Mouse (Mus musculus) myocyte (in vitro differentiated cells): ENCODE data around the gene Rcor2. TPM values are rescaled to one million over a fixed set of nuclear protein-coding genes. Genes with fewer than 3 reads are reported as not detected.

Experiments
- H3K27me3 ChIP-seq: one replicate; pipeline ENCODE4 v1.6.1; 2011; ENCODE audit not compliant: control insufficient read depth, insufficient read depth, insufficient read length
- H3K36me3 ChIP-seq: one replicate; pipeline ENCODE4 v1.6.1; 2011; ENCODE audit not compliant: control insufficient read depth, insufficient read depth
- H3K4me2 ChIP-seq: one replicate; pipeline ENCODE4 v1.6.1; 2011; ENCODE audit warnings: low read depth, control low read depth
- H3K4me3 ChIP-seq: one replicate; pipeline ENCODE4 v1.5.1; 2011; ENCODE audit warnings: mild to moderate bottlenecking, control low read depth, moderate library complexity
- H3K79me2 ChIP-seq: one replicate; pipeline ENCODE4 v1.6.1; 2011; ENCODE audit not compliant: control insufficient read depth, insufficient read depth
- H3ac ChIP-seq: one replicate; pipeline ENCODE4 v1.6.1; 2011; ENCODE audit not compliant: control insufficient read depth, insufficient read length
- CEBPB ChIP-seq: IDR thresholded peaks from 2 replicates; pipeline ENCODE4 v1.6.1; 2011; ENCODE audit warnings: mild to moderate bottlenecking, moderate library complexity; ENCODE audit not compliant: poor library complexity, insufficient read depth, severe bottlenecking
- E2F4 ChIP-seq: IDR thresholded peaks from one replicate; pipeline ENCODE4 v1.6.1; 2011; ENCODE audit warnings: mild to moderate bottlenecking, control low read depth, moderate library complexity; ENCODE audit not compliant: insufficient read depth
- MAX ChIP-seq: IDR thresholded peaks from one replicate; pipeline ENCODE4 v1.6.1; 2011; ENCODE audit warnings: low read depth, mild to moderate bottlenecking, control low read depth
- MYOD1 ChIP-seq, 3 experiments: IDR thresholded peaks; one replicate each; pipeline ENCODE4 v1.6.1; 2011; ENCODE audit warnings: control low read depth in 2 of 3, low read depth in 2 of 3, mild to moderate bottlenecking in 2 of 3, moderate library complexity in 1 of 3; ENCODE audit not compliant: insufficient read length in 2 of 3, control insufficient read depth in 1 of 3
- MYOG ChIP-seq, 3 experiments: IDR thresholded peaks; one replicate each; pipeline ENCODE4 v1.6.1; 2011; ENCODE audit warnings: control low read depth in 2 of 3, low read depth in 2 of 3, mild to moderate bottlenecking in 2 of 3; ENCODE audit not compliant: insufficient read length in 2 of 3, control insufficient read depth in 1 of 3, insufficient read depth in 1 of 3
- POLR2A ChIP-seq: IDR thresholded peaks from one replicate; pipeline ENCODE4 v1.6.1; 2011; ENCODE audit warnings: low read depth, mild to moderate bottlenecking, control low read depth, moderate library complexity; ENCODE audit not compliant: insufficient read length
- POLR2AphosphoS2 ChIP-seq: IDR thresholded peaks from one replicate; pipeline ENCODE4 v1.6.1; 2011; ENCODE audit warnings: low read depth, control low read depth; ENCODE audit not compliant: insufficient read length
- REST ChIP-seq: IDR thresholded peaks from one replicate; pipeline ENCODE4 v1.6.1; 2011; ENCODE audit warnings: mild to moderate bottlenecking, control low read depth, moderate library complexity; ENCODE audit not compliant: insufficient read depth, insufficient read length
- SRF ChIP-seq: IDR thresholded peaks from one replicate; pipeline ENCODE4 v1.6.1; 2011; ENCODE audit warnings: low read depth; ENCODE audit not compliant: control insufficient read depth, insufficient read length
- TCF12 ChIP-seq: IDR thresholded peaks from one replicate; pipeline ENCODE4 v1.6.1; 2011; ENCODE audit warnings: mild to moderate bottlenecking, control low read depth; ENCODE audit not compliant: poor library complexity, insufficient read depth, severe bottlenecking
- TCF3 ChIP-seq: IDR thresholded peaks from one replicate; pipeline ENCODE4 v1.6.1; 2011; ENCODE audit warnings: low read depth, control low read depth; ENCODE audit not compliant: insufficient read length
- USF1 ChIP-seq: IDR thresholded peaks from one replicate; pipeline ENCODE4 v1.6.1; 2011; ENCODE audit warnings: low read depth, mild to moderate bottlenecking, control low read depth, moderate library complexity
- polyA plus RNA-seq: library from polyadenylated mRNA; unstranded; fragments of >200 nt; fragmentation: generic; extraction: Trizol; gene quantifications from one replicate; pipeline ENCODE4 v1.2.1, GENCODE M21; 2012; ENCODE audit warnings: missing spikeins

Gene Rcor2
- polyA plus RNA-seq, 1 experiment = 34.1 TPM

DNA sequence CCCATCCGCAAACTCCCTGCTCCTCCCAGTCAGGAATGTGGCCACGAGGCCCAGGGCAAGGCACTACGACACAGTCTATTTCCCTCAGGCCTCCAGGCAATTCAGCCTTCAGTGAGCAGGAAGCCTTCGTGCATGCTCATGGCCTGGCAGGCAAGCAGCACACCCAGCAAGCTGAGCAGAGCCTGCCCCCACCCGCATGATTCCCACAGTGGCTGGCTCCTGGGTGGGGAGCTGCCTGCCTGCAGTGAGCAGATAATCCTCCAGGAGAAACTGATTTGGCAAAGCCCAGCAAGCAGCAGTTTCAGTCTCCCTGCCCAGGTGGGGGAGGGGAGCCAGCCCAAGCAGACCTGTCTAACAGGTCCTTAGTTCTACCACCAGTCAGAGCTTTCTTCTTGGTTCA, 43.6 kb downstream of the Rcor2 start:
- TF ChIP-seq MAX (no peak), MYOD1 (IDR thresholded peaks at IDR 0.05; ENCODE audit: control insufficient read depth in 1 of 3, insufficient read length in 2 of 3, low read depth in 2 of 3) (peak in 1 of 3 experiments; percentile 30)
- H3K4me3 ChIP-seq = no peak overlapping the region
- no peaks in the 10 kb centered on the region for H3K27me3 ChIP-seq
- peak overlapping the region; percentile 25 for H3K4me2 ChIP-seq
- no peak overlapping the region for H3ac ChIP-seq
- no peaks in the 10 kb centered on the region for H3K36me3 ChIP-seq
- H3K79me2 ChIP-seq = peaks cover 77% of the 10 kb centered on the region

- H3K27me3 ChIP-seq = no peaks in the 10 kb centered on the region
- peak overlapping the region; percentile 25 for H3K4me2 ChIP-seq
- no peaks in the 10 kb centered on the region for H3K36me3 ChIP-seq
- TF ChIP-seq MAX = no peak
- TF ChIP-seq POLR2A = no peak
- TF ChIP-seq SRF = no peak
- TF ChIP-seq E2F4 = no peak
- no peak for TF ChIP-seq USF1
- no peak for TF ChIP-seq MYOG (IDR thresholded peaks at IDR 0.05; ENCODE audit: control insufficient read depth in 1 of 3, insufficient read depth in 1 of 3, insufficient read length in 2 of 3, low read depth in 2 of 3)
- TF ChIP-seq TCF3 = no peak
- no peak for TF ChIP-seq CEBPB
- TF ChIP-seq REST = no peak
- TF ChIP-seq POLR2AphosphoS2 = no peak
- no peak for TF ChIP-seq TCF12
- peaks cover 77% of the 10 kb centered on the region for H3K79me2 ChIP-seq
- no peak overlapping the region for H3ac ChIP-seq
- H3K4me3 ChIP-seq = no peak overlapping the region
Observed at GRCm38 (mm10) chr19:7311306-7311705, 44.2 kb downstream of the Rcor2 start.

DNA sequence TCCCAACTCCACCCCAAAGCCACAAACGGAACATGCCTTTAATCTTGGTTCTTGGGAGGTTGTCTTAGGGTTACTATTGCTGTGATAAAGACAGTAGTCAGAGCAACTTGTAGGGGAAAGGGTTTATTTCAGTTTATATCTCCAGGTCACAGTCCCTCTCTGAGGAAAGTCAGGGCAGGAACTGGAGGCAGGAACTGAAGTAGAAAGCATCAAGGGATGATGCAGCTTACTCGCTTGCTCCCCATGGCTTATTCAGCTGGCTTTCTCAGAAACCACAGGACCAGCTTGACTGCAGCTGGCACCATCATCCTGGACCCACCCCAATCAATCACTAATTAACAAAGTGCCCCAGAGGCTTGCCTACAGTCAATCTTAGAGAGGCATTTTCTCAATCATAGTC, 46.5 kb downstream of the Rcor2 start:
- H3K4me3 ChIP-seq = no peak overlapping the region
- H3K27me3 ChIP-seq = no peaks in the 10 kb centered on the region
- H3K36me3 ChIP-seq = no peaks in the 10 kb centered on the region
- TF ChIP-seq MYOG (IDR thresholded peaks at IDR 0.05; ENCODE audit: control insufficient read depth in 1 of 3, insufficient read depth in 1 of 3, insufficient read length in 2 of 3, low read depth in 2 of 3) = peak in 1 of 3 experiments; percentile 35
- no peak for TF ChIP-seq REST
- TF ChIP-seq MAX = no peak
- no peak for TF ChIP-seq E2F4
- no peak for TF ChIP-seq CEBPB
- TF ChIP-seq TCF12 = no peak
- peak in 2 of 3 experiments; percentile 21 to 61 for TF ChIP-seq MYOD1 (IDR thresholded peaks at IDR 0.05; ENCODE audit: control insufficient read depth in 1 of 3, insufficient read length in 2 of 3, low read depth in 2 of 3)
- TF ChIP-seq SRF = no peak
- H3K79me2 ChIP-seq = peaks cover 88% of the 10 kb centered on the region
- H3ac ChIP-seq = no peak overlapping the region
- H3K4me2 ChIP-seq = no peak overlapping the region

- Histone ChIP-seq H3K36me3 (no peaks in the 10 kb centered on the region), H3K27me3 (no peaks in the 10 kb centered on the region), H3K79me2 (peaks cover 88% of the 10 kb centered on the region), H3K4me2 (peak overlapping the region; percentile 74), H3ac (no peak overlapping the region), H3K4me3 (no peak overlapping the region)
- TF ChIP-seq USF1 (no peak), TCF12 (no peak), SRF (no peak)
Observed at GRCm38 (mm10) chr19:7314976-7315586, 48.0 kb downstream of the Rcor2 start.

DNA sequence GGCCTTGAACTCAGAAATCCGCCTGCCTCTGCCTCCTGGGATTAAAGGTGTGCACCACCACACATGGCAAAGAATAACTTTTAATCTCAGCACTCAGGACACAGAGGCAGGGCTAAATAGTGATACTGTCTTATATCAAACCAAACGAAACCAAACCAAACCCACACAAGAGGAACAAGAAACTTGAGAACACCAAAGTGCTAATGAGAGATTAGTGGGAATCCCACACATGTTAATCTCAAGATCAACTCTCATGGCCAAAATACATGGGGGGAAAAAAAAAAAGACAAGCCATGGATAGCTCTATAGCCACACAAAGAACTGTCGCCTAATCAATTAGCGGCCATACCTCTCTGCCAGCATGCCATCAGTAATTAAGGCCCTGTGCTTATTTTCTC, 48.5 kb downstream of the Rcor2 start:
- Histone ChIP-seq H3K4me2 (peak overlapping the region; percentile 74), H3K4me3 (no peak overlapping the region), H3K27me3 (no peaks in the 10 kb centered on the region), H3ac (no peak overlapping the region), H3K36me3 (no peaks in the 10 kb centered on the region), H3K79me2 (peaks cover 88% of the 10 kb centered on the region)
- TF ChIP-seq REST = no peak
- no peak for TF ChIP-seq TCF3
- no peak for TF ChIP-seq E2F4
- no peak for TF ChIP-seq MYOD1 (IDR thresholded peaks at IDR 0.05; ENCODE audit: control insufficient read depth in 1 of 3, insufficient read length in 2 of 3, low read depth in 2 of 3)
- TF ChIP-seq TCF12 = no peak
- no peak for TF ChIP-seq MYOG (IDR thresholded peaks at IDR 0.05; ENCODE audit: control insufficient read depth in 1 of 3, insufficient read depth in 1 of 3, insufficient read length in 2 of 3, low read depth in 2 of 3)
- no peak for TF ChIP-seq USF1
- no peak for TF ChIP-seq POLR2A
- no peak for TF ChIP-seq MAX
- TF ChIP-seq POLR2AphosphoS2 = no peak
- no peak for TF ChIP-seq CEBPB
- no peak for TF ChIP-seq SRF
